Mouse (Mus musculus) CH12.LX (cell line): ENCODE results near the gene Tmem189. TPM values are rescaled to one million over a fixed set of nuclear protein-coding genes. Genes with fewer than 3 reads are reported as not detected.

ENCODE experiments used
- DNase-seq: peaks from one replicate; pipeline ENCODE4 v3.0.0-alpha.2; 2013; ENCODE audit errors: extremely low read depth
- H3K27ac ChIP-seq: 2 replicates; pipeline ENCODE4 v1.5.1; 2012; ENCODE audit warnings: low read depth, mild to moderate bottlenecking, control low read depth, moderate library complexity; ENCODE audit not compliant: insufficient read depth
- H3K27me3 ChIP-seq: replicated peaks from 2 replicates; pipeline ENCODE3; 2012; ENCODE audit warnings: inconsistent platforms
- H3K36me3 ChIP-seq, 2 experiments: replicated peaks in 1 of 2; 2 replicates each; pipeline versions ENCODE3 to v1.6.1; 2012; ENCODE audit warnings: inconsistent platforms in 1 of 2, low read length in 1 of 2, mild to moderate bottlenecking in 1 of 2, mixed read lengths in 1 of 2, moderate library complexity in 1 of 2; ENCODE audit not compliant: control insufficient read depth in 1 of 2, insufficient read depth in 1 of 2
- H3K4me1 ChIP-seq, 2 experiments: 2 replicates each; pipeline ENCODE4 v1.6.1; 2012; ENCODE audit warnings: inconsistent platforms in 1 of 2, moderate library complexity in 1 of 2; ENCODE audit not compliant: insufficient read depth in 2 of 2, control insufficient read depth in 1 of 2
- H3K4me2 ChIP-seq: 2 replicates; pipeline ENCODE4 v1.6.1; 2012; ENCODE audit warnings: low read depth, mild to moderate bottlenecking, control low read depth; ENCODE audit not compliant: poor library complexity, insufficient read depth, severe bottlenecking
- H3K4me3 ChIP-seq, 3 experiments: fragments of 150-350 bp in 1 of 3; sonication (generic) in 1 of 3; replicated peaks in 1 of 3; 2 replicates each; pipeline versions ENCODE3 to v1.5.1; 2011 to 2012; ENCODE audit warnings: low read depth in 2 of 3, low read length in 2 of 3, mild to moderate bottlenecking in 2 of 3, moderate library complexity in 2 of 3, control low read depth in 1 of 3, improper control_type of control experiment in 1 of 3, inconsistent platforms in 1 of 3, mixed read lengths in 1 of 3; ENCODE audit not compliant: poor library complexity in 1 of 3
- H3K79me2 ChIP-seq: replicated peaks from 2 replicates; pipeline ENCODE4 v1.6.1; 2012; ENCODE audit warnings: mild to moderate bottlenecking, moderate library complexity; ENCODE audit not compliant: control insufficient read depth, poor library complexity, insufficient read depth, severe bottlenecking; ENCODE audit errors: extremely low read depth
- H3K9ac ChIP-seq: 2 replicates; pipeline ENCODE4 v1.6.1; 2012; ENCODE audit warnings: low read depth, mild to moderate bottlenecking, control low read depth, moderate library complexity; ENCODE audit not compliant: insufficient read depth
- H3K9me3 ChIP-seq: replicated peaks from 2 replicates; pipeline ENCODE3; 2012; ENCODE audit warnings: low read length, inconsistent platforms, mixed read lengths
- BHLHE40 ChIP-seq: IDR thresholded peaks from 2 replicates; pipeline ENCODE4 v1.6.1; 2011; ENCODE audit warnings: mild to moderate bottlenecking, low read depth, low read length, improper control_type of control experiment
- CHD1 ChIP-seq: IDR thresholded peaks from 2 replicates; pipeline ENCODE4 v1.6.1; 2012; ENCODE audit warnings: low read depth, low read length, improper control_type of control experiment, inconsistent platforms
- CHD2 ChIP-seq: IDR thresholded peaks from 2 replicates; pipeline ENCODE4 v1.6.1; 2011; ENCODE audit warnings: low read length, improper control_type of control experiment
- CTCF ChIP-seq, 2 experiments: IDR thresholded peaks in 1 of 2; conservative IDR thresholded peaks in 1 of 2; 2 replicates each; pipeline ENCODE4 v1.5.1; 2011 to 2012; ENCODE audit warnings: low read depth in 2 of 2, low read length in 2 of 2, improper control_type of control experiment in 1 of 2, inconsistent platforms in 1 of 2, mild to moderate bottlenecking in 1 of 2, moderate library complexity in 1 of 2
- E2F4 ChIP-seq: IDR thresholded peaks from 2 replicates; pipeline ENCODE4 v1.6.1; 2011; ENCODE audit warnings: low read depth, low read length, improper control_type of control experiment; ENCODE audit not compliant: insufficient replicate concordance
- EP300 ChIP-seq: IDR thresholded peaks from 2 replicates; pipeline ENCODE4 v1.6.1; 2011; ENCODE audit warnings: low read length, improper control_type of control experiment
- ETS1 ChIP-seq: conservative IDR thresholded peaks from 2 replicates; pipeline ENCODE4 v1.6.1; 2012; ENCODE audit warnings: low read depth, mild to moderate bottlenecking, inconsistent platforms, low read length, improper control_type of control experiment, moderate library complexity
- GABPA ChIP-seq: IDR thresholded peaks from 2 replicates; pipeline ENCODE4 v1.6.1; 2012; ENCODE audit warnings: low read depth, low read length, improper control_type of control experiment, inconsistent platforms; ENCODE audit not compliant: insufficient replicate concordance
- HCFC1 ChIP-seq: IDR thresholded peaks from 2 replicates; pipeline ENCODE4 v1.6.1; 2012; ENCODE audit warnings: low read depth, mild to moderate bottlenecking, inconsistent platforms, low read length, improper control_type of control experiment
- IRF4 ChIP-seq: IDR thresholded peaks from 2 replicates; pipeline ENCODE4 v1.6.1; 2014; ENCODE audit warnings: low read depth, mild to moderate bottlenecking, inconsistent platforms, low read length, improper control_type of control experiment
- JUN ChIP-seq: IDR thresholded peaks from 2 replicates; pipeline ENCODE4 v1.6.1; 2011; ENCODE audit warnings: low read depth, mild to moderate bottlenecking, low read length, improper control_type of control experiment, moderate library complexity; ENCODE audit not compliant: insufficient read depth
- KAT2A ChIP-seq: IDR thresholded peaks from 2 replicates; pipeline ENCODE4 v1.6.1; 2012; ENCODE audit warnings: low read length, improper control_type of control experiment, inconsistent platforms; ENCODE audit not compliant: insufficient replicate concordance
- MAX ChIP-seq: IDR thresholded peaks from 2 replicates; pipeline ENCODE4 v1.6.1; 2011; ENCODE audit warnings: low read length, improper control_type of control experiment
- MAZ ChIP-seq: IDR thresholded peaks from 2 replicates; pipeline ENCODE4 v1.6.1; 2012; ENCODE audit warnings: low read depth, mild to moderate bottlenecking, inconsistent platforms, low read length, improper control_type of control experiment, moderate library complexity
- MEF2A ChIP-seq: IDR thresholded peaks from 2 replicates; pipeline ENCODE4 v1.6.1; 2014; ENCODE audit warnings: low read depth, mild to moderate bottlenecking, inconsistent platforms, low read length, improper control_type of control experiment, borderline replicate concordance
- MXI1 ChIP-seq: IDR thresholded peaks from 2 replicates; pipeline ENCODE4 v1.6.1; 2011; ENCODE audit warnings: mild to moderate bottlenecking, low read depth, low read length, improper control_type of control experiment
- MYC ChIP-seq: IDR thresholded peaks from 2 replicates; pipeline ENCODE4 v1.6.1; 2011; ENCODE audit warnings: low read depth, mild to moderate bottlenecking, improper control_type of control experiment, low read length
- NELFE ChIP-seq: IDR thresholded peaks from 2 replicates; pipeline ENCODE4 v1.6.1; 2011; ENCODE audit warnings: low read depth, low read length, improper control_type of control experiment
- NRF1 ChIP-seq: IDR thresholded peaks from 2 replicates; pipeline ENCODE4 v1.6.1; 2014; ENCODE audit warnings: low read depth, mild to moderate bottlenecking, inconsistent platforms, low read length, improper control_type of control experiment, moderate library complexity
- PAX5 ChIP-seq: IDR thresholded peaks from 2 replicates; pipeline ENCODE4 v1.6.1; 2012; ENCODE audit warnings: low read length, inconsistent platforms, mixed read lengths
- POLR2A ChIP-seq: IDR thresholded peaks from 2 replicates; pipeline ENCODE4 v1.6.1; 2011; ENCODE audit warnings: low read depth, mild to moderate bottlenecking, improper control_type of control experiment, low read length
- POLR2AphosphoS2 ChIP-seq: IDR thresholded peaks from 2 replicates; pipeline ENCODE4 v1.6.1; 2011; ENCODE audit warnings: low read depth, low read length, improper control_type of control experiment
- SIN3A ChIP-seq: IDR thresholded peaks from 2 replicates; pipeline ENCODE4 v1.6.1; 2012; ENCODE audit warnings: low read length, improper control_type of control experiment, inconsistent platforms
- TBP ChIP-seq: conservative IDR thresholded peaks from 2 replicates; pipeline ENCODE4 v1.6.1; 2011; ENCODE audit warnings: low read depth, low read length, improper control_type of control experiment
- TCF12 ChIP-seq: IDR thresholded peaks from 2 replicates; pipeline ENCODE4 v1.6.1; 2014; ENCODE audit warnings: low read depth, mild to moderate bottlenecking, inconsistent platforms, low read length, improper control_type of control experiment
- UBTF ChIP-seq: IDR thresholded peaks from 2 replicates; pipeline ENCODE4 v1.6.1; 2012; ENCODE audit warnings: low read depth, mild to moderate bottlenecking, inconsistent platforms, low read length, improper control_type of control experiment, moderate library complexity
- USF1 ChIP-seq: IDR thresholded peaks from 2 replicates; pipeline ENCODE4 v1.6.1; 2014; ENCODE audit warnings: low read depth, mild to moderate bottlenecking, inconsistent platforms, low read length, improper control_type of control experiment
- USF2 ChIP-seq: conservative IDR thresholded peaks from 2 replicates; pipeline ENCODE4 v1.6.1; 2011; ENCODE audit warnings: low read depth, low read length, improper control_type of control experiment
- ZC3H11A ChIP-seq: IDR thresholded peaks from 2 replicates; pipeline ENCODE4 v1.6.1; 2012; ENCODE audit warnings: low read depth, mild to moderate bottlenecking, inconsistent platforms, low read length, improper control_type of control experiment
- dilution Hi-C: fragments of 300-500 bp; cut with MboI; formaldehyde crosslinking; loops from 2 replicates; pipeline ENCODE4 v1.14.3; 2020; ENCODE audit warnings: low sequenced_read_pairs; ENCODE audit not compliant: extremely low pct_unique_long_range_greater_than_20kb, extremely low pct_ligation_motif_present
- in situ Hi-C: fragments of 300-500 bp; cut with MboI; formaldehyde crosslinking; loops from 3 replicates; pipeline ENCODE4 v1.14.3; 2019; ENCODE audit warnings: low sequenced_read_pairs, low pct_ligation_motif_present, low pct_unique_long_range_greater_than_20kb, mixed read lengths
- polyA plus RNA-seq: library from polyadenylated mRNA; unstranded; fragments of >175 nt; gene quantifications from 2 replicates; pipeline ENCODE4 v1.2.1, GENCODE M21; 2012; ENCODE audit warnings: low read depth; ENCODE audit not compliant: insufficient read length
- total RNA-seq, 2 experiments: library from RNA; depleted of rRNA; stranded (reverse); fragments of 300-350 nt in 1 of 2; fragments of >200 nt in 1 of 2; gene quantifications; 2 replicates each; pipeline ENCODE4 v1.2.3; 2012 to 2014

Gene Tmem189
- total and polyA plus RNA-seq, 3 experiments = 27.9 to 30.9 (median 29.5) TPM

GRCm38 (mm10) chr2:167692831-167693230 lies 3.2 kb upstream of the Tmem189 start:
- H3K79me2 ChIP-seq = no peaks in the 10 kb centered on the region; the same call in 1 of the 2 replicates
- peaks cover 16% of the 10 kb centered on the region for H3K9me3 ChIP-seq
- H3K4me1 ChIP-seq = peaks cover 2 to 15% of the 10 kb centered on the region in 2 experiments
- no peak overlapping the region for H3K4me3 ChIP-seq
- no peak overlapping the region for H3K4me2 ChIP-seq
- dilution Hi-C loops (loop anchor here (25.0 kb wide), 1 partner anchor 194 kb away; no protein-coding TSS in a partner anchor), in situ Hi-C loops (no loop called here)
- H3K27ac ChIP-seq = no peak overlapping the region
- H3K36me3 ChIP-seq = no peaks in the 10 kb centered on the region
- no peak for DNase-seq
- no peak overlapping the region for H3K9ac ChIP-seq
- peaks cover 59% of the 10 kb centered on the region for H3K27me3 ChIP-seq
- TF ChIP-seq GABPA = no peak
- no peak for TF ChIP-seq ETS1
- TF ChIP-seq NRF1 = no peak
- TF ChIP-seq CHD2 = no peak
- no peak for TF ChIP-seq NELFE
- no peak for TF ChIP-seq KAT2A
- no peak for TF ChIP-seq ZC3H11A
- TF ChIP-seq POLR2A = no peak
- no peak for TF ChIP-seq BHLHE40
- no peak for TF ChIP-seq MAX
- no peak for TF ChIP-seq POLR2AphosphoS2
- TF ChIP-seq IRF4 = no peak
- TF ChIP-seq UBTF = no peak
- TF ChIP-seq MYC = no peak
- no peak for TF ChIP-seq CTCF (conservative IDR thresholded peaks at IDR 0.05 in 1 of 2, IDR thresholded peaks at IDR 0.05 in 1 of 2; ENCODE audit: low read depth in 2 of 2, low read length in 2 of 2)

- Histone ChIP-seq H3K36me3 (no peaks in the 10 kb centered on the region), H3K4me2 (peak overlapping the region; percentile 48; the same call in 1 of the 2 replicates), H3K9me3 (peaks cover 16% of the 10 kb centered on the region), H3K79me2 (no peaks in the 10 kb centered on the region; the same call in 1 of the 2 replicates), H3K27me3 (peaks cover 67% of the 10 kb centered on the region), H3K27ac (no peak overlapping the region), H3K4me1 (peaks cover 0 to 15% of the 10 kb centered on the region in 2 experiments; a peak in 3 of 4 replicates), H3K4me3 (no peak overlapping the region), H3K9ac (no peak overlapping the region)
- TF ChIP-seq EP300 (no peak), CHD1 (no peak), JUN (no peak), MXI1 (no peak), E2F4 (no peak), PAX5 (no peak), UBTF (no peak), CHD2 (no peak), MEF2A (no peak), KAT2A (no peak), USF1 (no peak), MAX (no peak), MYC (no peak), HCFC1 (no peak), SIN3A (no peak), TCF12 (no peak), TBP (no peak), MAZ (no peak), USF2 (no peak)
- no peak for DNase-seq
- in situ Hi-C loops (no loop called here), dilution Hi-C loops (loop anchor here (25.0 kb wide), 1 partner anchor 195 kb away; no protein-coding TSS in a partner anchor)
These were observed 2.4 kb upstream of the Tmem189 start for GRCm38 (mm10) chr2:167691871-167692661.
